Mouse (Mus musculus): ENCODE results near the gene E2f2.
A peak's percentile ranks its signal among the peaks of the same experiment; 100 is the strongest.

The E2f2 gene

GRCm38 (mm10) chr4:136144927-136145292, 27.3 kb upstream of the E2f2 start:
- DNase-seq (ENCODE audit: low spot score): no peak

GRCm38 (mm10) chr4:136145362-136145885, 26.8 kb upstream of the E2f2 start:
- DNase-seq (ENCODE audit: low spot score): no peak

GRCm38 (mm10) chr4:136145991-136146711, 26.0 kb upstream of the E2f2 start:
- DNase-seq (ENCODE audit: low spot score): no peak

- DNase-seq (ENCODE audit: low spot score): no peak
These were observed 25.5 kb upstream of the E2f2 start for GRCm38 (mm10) chr4:136146712-136147154.

- DNase-seq (ENCODE audit: low spot score): no peak
These were observed 24.6 kb upstream of the E2f2 start for GRCm38 (mm10) chr4:136147436-136148135.

- no peak for DNase-seq (ENCODE audit: low spot score)
These were observed 23.7 kb upstream of the E2f2 start for GRCm38 (mm10) chr4:136148342-136149044.

- DNase-seq (ENCODE audit: low spot score): no peak
These were observed 23.2 kb upstream of the E2f2 start for GRCm38 (mm10) chr4:136149045-136149379.

- DNase-seq (ENCODE audit: low spot score): no peak
These were observed 22.5 kb upstream of the E2f2 start for GRCm38 (mm10) chr4:136149734-136150133.

- no peak for DNase-seq (ENCODE audit: low spot score)
These were observed 21.6 kb upstream of the E2f2 start for GRCm38 (mm10) chr4:136150596-136150995.

- no peak for DNase-seq (ENCODE audit: low spot score)
These were observed 19.4 kb upstream of the E2f2 start for GRCm38 (mm10) chr4:136152821-136153220.

- DNase-seq (ENCODE audit: low spot score): no peak
These were observed 17.7 kb upstream of the E2f2 start for GRCm38 (mm10) chr4:136154462-136154861.

GRCm38 (mm10) chr4:136158498-136158897, 13.7 kb upstream of the E2f2 start:
- no peak for DNase-seq (ENCODE audit: low spot score)

- no peak for DNase-seq (ENCODE audit: low spot score)
These were observed 12.3 kb upstream of the E2f2 start for GRCm38 (mm10) chr4:136159802-136160397.

GRCm38 (mm10) chr4:136163448-136163847, 8.7 kb upstream of the E2f2 start:
- DNase-seq (ENCODE audit: low spot score): peak; percentile 89

GRCm38 (mm10) chr4:136164981-136165380, 7.2 kb upstream of the E2f2 start:
- no peak for DNase-seq (ENCODE audit: low spot score)

GRCm38 (mm10) chr4:136167701-136168100, 4.5 kb upstream of the E2f2 start:
- DNase-seq (ENCODE audit: low spot score): no peak

- DNase-seq (ENCODE audit: low spot score): no peak
These were observed 1.8 kb upstream of the E2f2 start for GRCm38 (mm10) chr4:136170401-136170800.

- DNase-seq (ENCODE audit: low spot score): no peak
These were observed 739 bp upstream of the E2f2 start for GRCm38 (mm10) chr4:136171455-136171854.

GRCm38 (mm10) chr4:136172542-136173209, 482 bp downstream of the E2f2 start:
- DNase-seq (ENCODE audit: low spot score): no peak

GRCm38 (mm10) chr4:136173210-136173715, 1.1 kb downstream of the E2f2 start:
- DNase-seq (ENCODE audit: low spot score): no peak

Measured in ovary, postnatal 10 days (tissue).